Mouse (Mus musculus) heart, embryonic 15.5 days (tissue): ENCODE measurements around the gene Rmdn2. TPM values are rescaled to one million over a fixed set of nuclear protein-coding genes. Genes with fewer than 3 reads are reported as not detected.

Source experiments
- ATAC-seq: fragments of 200-750 bp; cut with Nextera tagmentation; replicated peaks from 2 replicates; pipeline ENCODE4 v1.8.0; 2017; ENCODE audit warnings: low read depth, moderate TSS enrichment; ENCODE audit not compliant: insufficient number of reproducible peaks, insufficient read depth, low FRiP score
- H3K27ac ChIP-seq: fragments of 300-500 bp; sonication (generic); 2 replicates; pipeline ENCODE4 v1.5.1; 2015; ENCODE audit warnings: mild to moderate bottlenecking, inconsistent platforms
- H3K27me3 ChIP-seq: fragments of 300-500 bp; sonication (generic); 2 replicates; pipeline ENCODE4 v1.6.1; 2015; ENCODE audit warnings: inconsistent platforms
- H3K36me3 ChIP-seq: fragments of 300-500 bp; sonication (generic); 2 replicates; pipeline ENCODE4 v1.6.1; 2015; ENCODE audit warnings: mild to moderate bottlenecking, inconsistent platforms
- H3K4me1 ChIP-seq: fragments of 300-500 bp; sonication (generic); replicated peaks from 2 replicates; pipeline ENCODE4 v1.6.1; 2015; ENCODE audit warnings: inconsistent platforms
- H3K4me2 ChIP-seq: fragments of 300-500 bp; sonication (generic); 2 replicates; pipeline ENCODE4 v1.6.1; 2015; ENCODE audit warnings: inconsistent platforms, mild to moderate bottlenecking, moderate library complexity
- H3K4me3 ChIP-seq: fragments of 300-500 bp; sonication (generic); 2 replicates; pipeline ENCODE4 v1.5.1; 2015; ENCODE audit warnings: mild to moderate bottlenecking, inconsistent platforms
- H3K9ac ChIP-seq: fragments of 300-500 bp; sonication (generic); 2 replicates; pipeline ENCODE4 v1.6.1; 2015; ENCODE audit warnings: mild to moderate bottlenecking, inconsistent platforms
- H3K9me3 ChIP-seq: fragments of 300-500 bp; sonication (generic); replicated peaks from 2 replicates; pipeline ENCODE4 v1.6.1; 2016; ENCODE audit warnings: inconsistent platforms
- WGBS: fragments of 180-500 bp; shearing (Covaris S2); methylation state at CpG from one replicate; pipeline ENCODE4 v1.1.7; 2015; ENCODE audit warnings: mixed read lengths; 5-methylcytosine and 5-hydroxymethylcytosine counted together
- polyA plus RNA-seq: library from polyadenylated mRNA; unstranded; fragments of >200 nt; fragmentation: Nextera tagmentation; extraction: Ambion mirVana; gene quantifications from 2 replicates; pipeline ENCODE4 v1.2.1, GENCODE M21; 2015

Gene Rmdn2
- polyA plus RNA-seq, 1 experiment from 2014 or later: 11.6 TPM

DNA sequence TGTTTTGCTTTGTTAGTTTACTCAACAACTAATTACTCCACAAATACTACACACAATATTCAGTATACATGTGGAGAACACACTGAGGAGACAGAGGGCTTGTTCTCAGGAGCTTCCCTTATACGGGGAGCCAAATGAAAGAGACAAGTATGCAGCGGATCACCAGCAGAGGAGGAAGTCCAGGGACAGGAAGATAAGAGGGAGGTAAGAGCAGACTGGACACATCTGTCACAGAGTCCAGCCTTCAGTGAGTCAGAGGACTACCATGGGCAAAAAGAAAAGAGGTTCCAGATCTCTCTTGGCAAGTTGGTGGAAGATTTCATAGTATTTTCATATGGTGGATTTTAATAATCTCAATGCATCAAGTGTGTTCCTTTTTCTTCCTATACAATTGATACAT lies 13.5 kb upstream of the Rmdn2 start:
- ATAC-seq: no peak
- H3K4me3 ChIP-seq: no peak overlapping the region

DNA sequence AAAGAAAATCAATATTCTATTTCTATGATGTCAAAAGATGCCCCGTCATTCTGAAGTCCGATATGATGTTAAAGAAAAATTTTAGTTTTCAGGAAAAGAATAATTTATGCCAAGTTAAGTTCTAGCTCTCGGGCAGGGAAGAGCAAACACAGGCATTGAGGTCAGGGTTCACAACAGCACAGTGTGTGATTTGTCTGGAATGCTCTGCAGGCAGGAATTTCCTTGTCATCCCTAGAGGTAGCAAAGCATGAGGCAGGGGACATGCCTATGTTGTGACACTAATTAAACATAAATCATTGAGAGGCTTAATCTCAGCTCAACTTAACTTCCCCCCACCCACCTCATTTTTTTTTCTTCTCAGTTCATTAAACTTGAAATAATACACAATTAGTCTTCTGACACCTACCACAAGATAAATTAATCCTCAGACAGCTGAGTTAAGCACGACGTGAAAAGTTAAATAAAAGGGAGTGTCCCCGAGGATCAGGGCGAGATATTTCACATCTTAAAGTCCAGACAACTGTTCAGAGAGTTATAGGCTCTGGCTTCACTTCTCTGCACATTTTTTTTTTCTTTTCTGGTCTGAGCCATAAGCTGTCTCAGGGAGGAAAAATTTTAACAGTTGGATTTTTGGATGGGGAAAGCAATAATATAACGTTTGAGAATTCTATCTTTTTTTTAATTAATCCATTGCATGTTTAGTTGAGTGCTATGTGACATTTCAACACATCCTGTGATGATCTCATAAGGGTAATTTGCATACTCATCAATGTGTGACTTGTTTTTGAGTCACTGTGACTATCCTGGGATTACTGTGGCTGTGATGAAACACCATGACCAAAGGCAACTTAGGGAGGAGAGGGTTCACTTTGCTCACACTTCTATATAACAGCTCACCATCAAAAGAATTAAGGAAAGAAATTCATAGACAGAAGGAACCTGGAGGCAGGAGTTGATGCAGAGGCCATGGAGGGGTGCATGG lies 12.8 kb upstream of the Rmdn2 start:
- H3K4me1 ChIP-seq: peaks cover 7% of the 10 kb centered on the region
- no peak overlapping the region for H3K27ac ChIP-seq
- no peaks in the 10 kb centered on the region for H3K27me3 ChIP-seq
- ATAC-seq: no peak
- no peaks in the 10 kb centered on the region for H3K36me3 ChIP-seq
- H3K9ac ChIP-seq: no peak overlapping the region
- H3K4me3 ChIP-seq: no peak overlapping the region
- WGBS: 36% methylated on average over 8 of the region's 8 CpGs
- no peak overlapping the region for H3K4me2 ChIP-seq
- H3K9me3 ChIP-seq: no peaks in the 10 kb centered on the region

More for the DNA sequence above, 13.5 kb upstream of the Rmdn2 start:
- WGBS: 6% methylated on average over 2 of the region's 2 CpGs
- Histone ChIP-seq H3K27ac (no peak overlapping the region), H3K27me3 (no peaks in the 10 kb centered on the region), H3K4me1 (peaks cover 7% of the 10 kb centered on the region), H3K9ac (no peak overlapping the region), H3K36me3 (no peaks in the 10 kb centered on the region), H3K4me2 (no peak overlapping the region), H3K9me3 (no peaks in the 10 kb centered on the region)

DNA sequence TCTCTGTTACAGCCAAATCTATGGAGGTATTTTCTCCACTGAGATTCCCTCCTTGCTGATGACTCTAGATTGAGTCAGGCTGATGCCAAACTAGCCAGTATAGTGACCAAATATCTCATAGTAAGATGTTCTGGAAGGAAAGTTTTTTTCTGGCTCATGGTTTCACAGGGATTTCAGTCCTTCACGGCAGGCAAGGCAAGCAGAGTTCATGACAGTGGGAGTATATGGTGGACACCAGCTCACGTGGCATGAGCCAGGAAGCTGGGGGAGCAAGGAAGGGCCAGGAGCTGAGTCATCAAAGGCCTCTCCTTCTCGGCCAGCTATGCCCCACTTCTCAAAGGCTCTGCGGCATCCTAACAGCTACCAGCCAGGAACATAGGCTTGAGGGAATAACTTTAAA lies 11.6 kb upstream of the Rmdn2 start:
- H3K27me3 ChIP-seq: no peaks in the 10 kb centered on the region
- H3K4me2 ChIP-seq: no peak overlapping the region
- WGBS: 59% methylated on average over 4 of the region's 4 CpGs
- no peak overlapping the region for H3K4me3 ChIP-seq
- H3K27ac ChIP-seq: no peak overlapping the region
- no peak for ATAC-seq
- H3K9me3 ChIP-seq: no peaks in the 10 kb centered on the region
- H3K4me1 ChIP-seq: peaks cover 7% of the 10 kb centered on the region
- H3K36me3 ChIP-seq: no peaks in the 10 kb centered on the region
- H3K9ac ChIP-seq: no peak overlapping the region

DNA sequence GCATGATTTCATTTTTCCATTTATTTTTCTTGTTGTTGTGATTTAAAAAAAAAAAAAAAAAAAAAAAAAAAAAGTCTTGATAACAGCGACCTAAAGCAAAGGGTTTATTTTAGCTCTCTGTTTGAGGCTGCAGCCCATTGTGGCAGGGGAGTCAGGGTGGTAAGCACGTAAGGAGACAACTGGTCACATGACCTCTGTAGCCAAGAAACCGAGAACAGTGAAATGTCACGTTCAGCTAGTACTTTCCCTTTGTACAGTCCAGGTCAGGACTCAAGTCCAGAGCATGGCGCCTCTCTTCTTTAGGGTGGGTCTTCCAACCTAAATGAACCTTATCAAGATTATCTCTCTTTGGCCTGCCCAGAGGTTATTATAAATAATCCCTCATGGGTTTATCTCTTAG lies 9.3 kb upstream of the Rmdn2 start:
- no peak overlapping the region for H3K4me2 ChIP-seq
- no peak for ATAC-seq
- WGBS: 37% methylated on average over 5 of the region's 5 CpGs

DNA sequence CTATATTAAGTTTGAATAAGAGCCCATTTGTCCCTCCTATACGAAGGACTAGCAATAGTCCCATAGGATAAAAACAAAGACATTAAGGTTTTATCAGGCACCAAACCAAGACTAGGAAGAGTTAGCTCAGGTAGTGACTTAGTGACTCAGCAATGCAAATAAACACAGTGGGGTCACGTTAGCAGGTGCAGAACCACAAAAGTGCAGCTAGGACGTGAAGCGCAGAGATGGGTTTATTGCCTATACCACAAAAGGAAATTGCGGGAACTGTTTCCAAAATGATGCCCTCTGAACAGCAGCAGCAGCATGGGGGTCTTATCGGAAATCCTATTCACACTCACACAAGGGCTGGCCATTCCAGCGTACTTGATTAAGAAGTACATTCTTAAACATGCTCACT lies 8.2 kb upstream of the Rmdn2 start:
- ATAC-seq: no peak

More for the DNA sequence above, 9.3 kb upstream of the Rmdn2 start:
- H3K9me3 ChIP-seq: no peaks in the 10 kb centered on the region
- H3K27ac ChIP-seq: no peak overlapping the region
- no peak overlapping the region for H3K4me3 ChIP-seq
- H3K36me3 ChIP-seq: no peaks in the 10 kb centered on the region
- H3K4me1 ChIP-seq: peaks cover 7% of the 10 kb centered on the region
- H3K9ac ChIP-seq: no peak overlapping the region
- H3K27me3 ChIP-seq: no peaks in the 10 kb centered on the region

DNA sequence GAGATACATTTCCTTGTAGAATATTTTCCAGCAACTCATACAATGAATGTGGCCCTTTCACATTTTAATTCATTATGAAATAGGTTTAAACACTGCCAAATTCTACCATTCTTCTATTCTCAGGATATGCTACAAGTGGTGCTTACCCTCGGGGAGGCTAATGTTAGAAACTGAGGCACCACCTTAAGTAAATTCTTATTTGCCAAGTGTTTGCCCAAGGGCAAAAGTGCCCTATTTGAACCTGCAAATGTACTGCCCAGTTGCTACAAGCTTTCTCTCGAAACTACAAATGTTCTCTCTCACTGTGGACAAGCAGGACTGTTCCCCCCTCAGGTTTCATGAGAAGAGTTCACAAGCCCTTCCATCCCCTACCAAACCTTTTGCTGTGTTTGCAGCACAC lies 5.9 kb upstream of the Rmdn2 start:
- Histone ChIP-seq H3K4me3 (no peak overlapping the region), H3K36me3 (no peaks in the 10 kb centered on the region), H3K4me2 (no peak overlapping the region), H3K27ac (no peak overlapping the region), H3K4me1 (peaks cover 7% of the 10 kb centered on the region; the same call in 1 of the 2 replicates), H3K27me3 (no peaks in the 10 kb centered on the region), H3K9me3 (no peaks in the 10 kb centered on the region), H3K9ac (no peak overlapping the region)
- WGBS: 65% methylated on average over 2 of the region's 2 CpGs
- no peak for ATAC-seq

More for the DNA sequence above, 8.2 kb upstream of the Rmdn2 start:
- H3K9ac ChIP-seq: no peak overlapping the region
- no peak overlapping the region for H3K4me3 ChIP-seq
- no peak overlapping the region for H3K27ac ChIP-seq
- no peaks in the 10 kb centered on the region for H3K27me3 ChIP-seq
- H3K36me3 ChIP-seq: no peaks in the 10 kb centered on the region
- peaks cover 5% of the 10 kb centered on the region for H3K4me1 ChIP-seq
- H3K4me2 ChIP-seq: no peak overlapping the region
- H3K9me3 ChIP-seq: no peaks in the 10 kb centered on the region
- WGBS: 80% methylated on average over 7 of the region's 7 CpGs

DNA sequence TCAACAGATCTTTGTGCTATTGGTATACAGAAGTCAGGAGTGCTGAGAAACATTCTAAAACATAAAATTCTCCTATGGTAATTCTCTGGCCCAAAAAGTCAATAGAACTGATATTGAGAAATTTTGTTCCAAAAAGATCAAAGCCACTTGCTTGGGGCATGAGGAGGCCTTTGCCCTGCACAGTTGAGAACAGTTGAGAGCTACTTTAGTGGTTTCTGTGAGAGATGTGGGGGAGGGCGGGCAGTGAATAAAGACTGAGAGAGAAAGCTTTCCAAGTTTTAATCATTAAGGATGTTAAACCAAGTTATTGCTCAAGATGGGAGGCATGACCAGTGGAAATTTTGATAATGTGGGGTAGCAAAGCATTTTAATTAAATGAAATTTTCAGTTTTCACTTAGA lies 2.0 kb upstream of the Rmdn2 start:
- no peaks in the 10 kb centered on the region for H3K9me3 ChIP-seq
- H3K36me3 ChIP-seq: no peaks in the 10 kb centered on the region
- peaks cover 9% of the 10 kb centered on the region for H3K4me1 ChIP-seq
- 77% methylated on average over 1 of the region's 1 CpGs for WGBS
- H3K9ac ChIP-seq: no peak overlapping the region
- H3K27me3 ChIP-seq: no peaks in the 10 kb centered on the region
- H3K4me3 ChIP-seq: no peak overlapping the region
- H3K4me2 ChIP-seq: no peak overlapping the region
- ATAC-seq: no peak
- no peak overlapping the region for H3K27ac ChIP-seq

- Histone ChIP-seq H3K36me3 (no peaks in the 10 kb centered on the region), H3K27me3 (no peaks in the 10 kb centered on the region), H3K4me1 (peaks cover 9% of the 10 kb centered on the region), H3K4me2 (no peak overlapping the region), H3K9me3 (no peaks in the 10 kb centered on the region), H3K9ac (no peak overlapping the region), H3K27ac (no peak overlapping the region), H3K4me3 (no peak overlapping the region)
- no peak for ATAC-seq
- WGBS: 54% methylated on average over 9 of the region's 9 CpGs
These were observed 1.4 kb upstream of the Rmdn2 start for GRCm38 (mm10) chr17:79610163-79610755.

- H3K27ac ChIP-seq: peak overlapping the region; percentile 83
- peaks cover 12% of the 10 kb centered on the region for H3K4me1 ChIP-seq
- peak overlapping the region; percentile 73 for H3K9ac ChIP-seq
- H3K4me2 ChIP-seq: peak overlapping the region; percentile 83
- H3K36me3 ChIP-seq: no peaks in the 10 kb centered on the region
- H3K9me3 ChIP-seq: no peaks in the 10 kb centered on the region
- 2% methylated on average over 54 of the region's 57 CpGs for WGBS
- ATAC-seq: peak; percentile 90
- H3K27me3 ChIP-seq: no peaks in the 10 kb centered on the region
- H3K4me3 ChIP-seq: peak overlapping the region; percentile 67
These were observed 3.3 kb downstream of the Rmdn2 start for GRCm38 (mm10) chr17:79614691-79615588.

DNA sequence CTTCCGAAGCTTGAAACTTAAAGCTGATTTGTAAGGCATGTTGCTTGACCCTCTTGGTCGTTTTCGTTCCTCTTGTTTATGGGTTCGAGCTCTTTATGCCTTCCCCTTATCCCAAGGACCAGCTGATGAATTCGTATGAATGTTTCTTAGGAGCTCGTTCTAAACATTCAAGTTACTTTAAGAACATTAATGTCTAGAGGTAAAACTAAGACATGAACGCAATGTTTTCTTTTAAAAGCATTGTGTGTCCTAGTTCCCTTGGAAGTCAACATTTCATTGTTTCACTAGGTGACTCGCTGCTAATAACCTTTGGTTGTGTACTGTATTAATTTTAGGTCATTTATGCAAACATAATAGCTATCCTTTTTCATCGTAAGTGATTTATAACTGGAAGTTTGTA lies 4.2 kb downstream of the Rmdn2 start:
- H3K4me2 ChIP-seq: peak overlapping the region; percentile 83
- no peak for ATAC-seq
- H3K9me3 ChIP-seq: no peaks in the 10 kb centered on the region
- H3K4me1 ChIP-seq: peaks cover 7% of the 10 kb centered on the region; the same call in 1 of the 2 replicates
- WGBS: 81% methylated on average over 9 of the region's 9 CpGs
- no peak overlapping the region for H3K9ac ChIP-seq
- peak overlapping the region; percentile 67 for H3K4me3 ChIP-seq
- no peaks in the 10 kb centered on the region for H3K27me3 ChIP-seq
- no peak overlapping the region for H3K27ac ChIP-seq
- no peaks in the 10 kb centered on the region for H3K36me3 ChIP-seq

- WGBS: 79% methylated on average over 4 of the region's 4 CpGs
- ATAC-seq: no peak
- Histone ChIP-seq H3K27ac (no peak overlapping the region), H3K36me3 (no peaks in the 10 kb centered on the region), H3K4me2 (no peak overlapping the region), H3K9me3 (no peaks in the 10 kb centered on the region), H3K4me3 (no peak overlapping the region), H3K4me1 (peaks cover 7% of the 10 kb centered on the region; the same call in 1 of the 2 replicates), H3K27me3 (no peaks in the 10 kb centered on the region), H3K9ac (no peak overlapping the region)
These were observed 5.0 kb downstream of the Rmdn2 start for GRCm38 (mm10) chr17:79616621-79617020.
